Mouse (Mus musculus): Measurements from ENCODE around the gene Anks1b.
A peak's percentile ranks its signal among the peaks of the same experiment; 100 is the strongest.

DNA sequence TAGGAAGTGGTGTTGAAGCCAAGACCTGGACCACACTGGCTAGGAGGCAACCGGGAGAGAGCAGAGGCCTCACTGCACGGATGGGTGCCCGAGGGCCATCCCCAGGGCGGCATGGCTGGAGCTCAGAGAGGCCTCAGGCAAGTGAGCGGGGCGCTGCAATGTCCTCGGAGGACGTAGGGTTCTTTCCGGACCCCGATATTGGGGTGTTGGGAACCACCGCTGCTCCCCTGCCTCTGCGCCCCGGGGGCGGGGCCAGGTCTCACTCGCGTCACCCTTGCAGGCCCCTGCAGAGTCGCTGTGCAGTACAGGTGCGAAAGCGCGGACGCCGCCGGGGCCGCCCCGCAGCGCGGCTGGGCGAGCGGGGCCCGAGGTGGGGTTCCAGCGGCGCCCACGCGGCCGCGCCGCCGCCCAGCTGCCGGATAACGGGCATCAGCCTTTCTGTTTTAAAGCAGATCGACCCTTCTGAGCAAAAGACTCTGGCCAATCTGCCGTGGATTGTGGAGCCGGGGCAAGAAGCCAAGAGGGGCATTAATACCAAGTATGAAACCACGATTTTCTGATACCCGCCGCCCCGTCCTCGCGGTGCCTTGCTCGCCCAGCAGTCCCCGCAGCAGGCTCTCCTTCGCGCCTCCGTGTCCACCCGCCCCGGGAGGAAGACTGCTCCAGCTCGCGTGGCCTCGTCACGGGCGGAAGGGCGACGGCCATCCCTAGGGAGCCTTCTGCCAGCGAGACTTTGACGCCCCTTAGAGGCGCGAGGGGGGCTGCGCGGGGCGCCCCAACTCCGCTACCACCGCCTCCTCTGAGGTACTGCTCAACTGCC, 1096.3 kb downstream of the Anks1b start:
- TF ChIP-seq CTCF (IDR thresholded peaks at IDR 0.05) (0 out of 2 replicates have a peak, but pooled peaks have one; percentile 7), EP300 (IDR thresholded peaks at IDR 0.05) (no peak)

Data from lung, postnatal 0 days (tissue).